Mouse (Mus musculus) liver, embryonic 14.5 days (tissue): Measurements from ENCODE around the gene H3f3b. TPM values are rescaled to one million over a fixed set of nuclear protein-coding genes. Genes with fewer than 3 reads are reported as not detected.
A peak's percentile ranks its signal among the peaks of the same experiment; 100 is the strongest.

Experiments
- ATAC-seq: fragments of 200-750 bp; cut with Nextera tagmentation; 2 replicates; pipeline ENCODE4 v1.8.0; 2017; ENCODE audit warnings: moderate number of reproducible peaks, mild to moderate bottlenecking, moderate library complexity; ENCODE audit not compliant: insufficient read depth
- DNase-seq, 3 experiments: peaks; one replicate each; pipeline ENCODE4 v3.0.0-alpha.2; 2012 to 2013; ENCODE audit warnings: low read depth in 3 of 3, low spot score in 3 of 3
- H3K27ac ChIP-seq: fragments of 300-500 bp; sonication (generic); 2 replicates; pipeline ENCODE4 v1.5.1; 2014; ENCODE audit warnings: moderate library complexity, mild to moderate bottlenecking, control low read depth, inconsistent platforms
- H3K27me3 ChIP-seq: fragments of 300-500 bp; sonication (generic); 2 replicates; pipeline ENCODE4 v1.6.1; 2014; ENCODE audit warnings: mild to moderate bottlenecking, low read length, moderate library complexity; ENCODE audit not compliant: control insufficient read depth, insufficient read depth
- H3K36me3 ChIP-seq: fragments of 300-500 bp; sonication (generic); replicated peaks from 2 replicates; pipeline ENCODE4 v1.6.1; 2014; ENCODE audit warnings: low read depth; ENCODE audit not compliant: control insufficient read depth, insufficient read depth
- H3K4me1 ChIP-seq, 2 experiments: fragments of 200-500 bp in 1 of 2; fragments of 300-500 bp in 1 of 2; sonication (generic) in 1 of 2; replicated peaks; 2 replicates each; pipeline ENCODE4 v1.6.1; 2012 to 2014; ENCODE audit warnings: antibody characterized with exemption in 1 of 2, inconsistent platforms in 1 of 2, low read length in 1 of 2; ENCODE audit not compliant: control insufficient read depth in 2 of 2, insufficient read depth in 2 of 2
- H3K4me2 ChIP-seq: fragments of 300-500 bp; sonication (generic); 2 replicates; pipeline ENCODE4 v1.6.1; 2014; ENCODE audit warnings: low read depth, mild to moderate bottlenecking, control low read depth, moderate library complexity
- H3K4me3 ChIP-seq, 2 experiments: fragments of 200-500 bp in 1 of 2; fragments of 300-500 bp in 1 of 2; sonication (generic) in 1 of 2; 2 replicates each; pipeline ENCODE4 v1.5.1; 2012 to 2014; ENCODE audit warnings: low read depth in 2 of 2, low read length in 2 of 2, mild to moderate bottlenecking in 2 of 2, control low read depth in 1 of 2, inconsistent platforms in 1 of 2, moderate library complexity in 1 of 2; ENCODE audit not compliant: insufficient read depth in 1 of 2
- H3K9ac ChIP-seq: fragments of 300-500 bp; sonication (generic); replicated peaks from 2 replicates; pipeline ENCODE4 v1.6.1; 2014; ENCODE audit warnings: mild to moderate bottlenecking, control low read depth, moderate library complexity
- H3K9me3 ChIP-seq: fragments of 300-500 bp; sonication (generic); 2 replicates; pipeline ENCODE4 v1.6.1; 2016; ENCODE audit warnings: low read length, mixed read lengths; ENCODE audit not compliant: control insufficient read depth
- CTCF ChIP-seq: IDR thresholded peaks from 2 replicates; pipeline ENCODE4 v1.5.1; 2016; ENCODE audit warnings: antibody characterized with exemption, low read depth, control low read depth
- EP300 ChIP-seq: IDR thresholded peaks from 2 replicates; pipeline ENCODE4 v1.6.1; 2016; ENCODE audit warnings: antibody characterized with exemption, low read depth
- WGBS: fragments of 180-500 bp; shearing (Covaris S2); extraction: QIAGEN DNeasy Blood & Tissue Kit; methylation state at CpG from one replicate; pipeline ENCODE4 v1.1.7; 2014; ENCODE audit not compliant: insufficient replicate concordance; 5-methylcytosine and 5-hydroxymethylcytosine counted together
- polyA plus RNA-seq, 2 experiments: library from polyadenylated mRNA; depleted of rRNA in 1 of 2; stranded (reverse) in 1 of 2; unstranded in 1 of 2; fragments of >200 nt; fragmentation: Nextera tagmentation in 1 of 2; extraction: Ambion mirVana in 1 of 2; gene quantifications; 2 replicates each; pipeline versions ENCODE4 v1.2.1 to v1.2.3; 2012 to 2014

H3f3b gene
- polyA plus RNA-seq, 2 experiments = 248 to 651 TPM

- no peaks in the 10 kb centered on the region for H3K27me3 ChIP-seq
- H3K36me3 ChIP-seq = no peaks in the 10 kb centered on the region
- H3K27ac ChIP-seq = peak overlapping the region; percentile 49; the same call in 1 of the 2 replicates
- H3K4me2 ChIP-seq = peak overlapping the region; percentile 76
- H3K9ac ChIP-seq = no peak overlapping the region; the same call in 1 of the 2 replicates
- no peak for DNase-seq
- H3K4me3 ChIP-seq = no peak overlapping the region
- H3K9me3 ChIP-seq = no peaks in the 10 kb centered on the region
- peaks cover 7 to 13% of the 10 kb centered on the region in 2 experiments; a peak in 3 of 4 replicates for H3K4me1 ChIP-seq
- no peak for TF ChIP-seq CTCF
- no peak for TF ChIP-seq EP300
- WGBS = 53% methylated on average over 9 of the region's 9 CpGs
- no peak; the same call in 1 of the 2 replicates for ATAC-seq
Measured at GRCm38 (mm10) chr11:116005701-116006419, 21.9 kb downstream of the H3f3b start.

- peak; percentile 80 for TF ChIP-seq CTCF
- no peak for TF ChIP-seq EP300
- Histone ChIP-seq H3K27me3 (no peaks in the 10 kb centered on the region), H3K4me2 (peak overlapping the region; percentile 76), H3K9me3 (no peaks in the 10 kb centered on the region), H3K4me3 (peak overlapping the region; percentile 12 to 46), H3K4me1 (peaks cover 7 to 13% of the 10 kb centered on the region in 2 experiments; a peak in 3 of 4 replicates), H3K36me3 (no peaks in the 10 kb centered on the region), H3K9ac (peak overlapping the region; percentile 65), H3K27ac (peak overlapping the region; percentile 49)
- WGBS = 3% methylated on average over 52 of the region's 54 CpGs
- DNase-seq (peak in 1 of 3 experiments; percentile 61), ATAC-seq (peak; percentile 75)
Measured at GRCm38 (mm10) chr11:116004840-116005700, 22.7 kb downstream of the H3f3b start.

GRCm38 (mm10) chr11:116004186-116004823, 23.5 kb downstream of the H3f3b start:
- WGBS = 10% methylated on average over 8 of the region's 8 CpGs
- H3K4me3 ChIP-seq = peak overlapping the region; percentile 5 to 46
- no peaks in the 10 kb centered on the region for H3K27me3 ChIP-seq
- peak overlapping the region; percentile 76 for H3K4me2 ChIP-seq
- ATAC-seq = peak; percentile 9; the same call in 1 of the 2 replicates
- peak overlapping the region; percentile 65 for H3K9ac ChIP-seq
- H3K9me3 ChIP-seq = no peaks in the 10 kb centered on the region
- H3K27ac ChIP-seq = peak overlapping the region; percentile 9
- TF ChIP-seq EP300 (no peak), CTCF (no peak)
- no peaks in the 10 kb centered on the region for H3K36me3 ChIP-seq
- DNase-seq = no peak
- H3K4me1 ChIP-seq = peaks cover 7 to 13% of the 10 kb centered on the region in 2 experiments; a peak in 3 of 4 replicates

GRCm38 (mm10) chr11:116002894-116003293, 24.9 kb downstream of the H3f3b start:
- Histone ChIP-seq H3K4me1 (peaks cover 7 to 14% of the 10 kb centered on the region in 2 experiments; a peak in 3 of 4 replicates), H3K4me3 (no peak overlapping the region), H3K4me2 (no peak overlapping the region), H3K27ac (no peak overlapping the region), H3K9me3 (no peaks in the 10 kb centered on the region), H3K9ac (no peak overlapping the region), H3K27me3 (no peaks in the 10 kb centered on the region), H3K36me3 (no peaks in the 10 kb centered on the region)
- ATAC-seq (no peak), DNase-seq (no peak)
- TF ChIP-seq EP300 (no peak), CTCF (peak; percentile 36; the same call in 1 of the 2 replicates)
- WGBS = 71% methylated on average over 3 of the region's 3 CpGs
